Mouse (Mus musculus) kidney, postnatal 36 days (tissue): ENCODE measurements around the gene Agbl3.

ENCODE experiments used
- DNase-seq, 2 experiments: peaks; one replicate each; pipeline ENCODE4 v3.0.0; 2021 to 2022; ENCODE audit warnings: mixed read lengths in 2 of 2

Gene Agbl3

DNA sequence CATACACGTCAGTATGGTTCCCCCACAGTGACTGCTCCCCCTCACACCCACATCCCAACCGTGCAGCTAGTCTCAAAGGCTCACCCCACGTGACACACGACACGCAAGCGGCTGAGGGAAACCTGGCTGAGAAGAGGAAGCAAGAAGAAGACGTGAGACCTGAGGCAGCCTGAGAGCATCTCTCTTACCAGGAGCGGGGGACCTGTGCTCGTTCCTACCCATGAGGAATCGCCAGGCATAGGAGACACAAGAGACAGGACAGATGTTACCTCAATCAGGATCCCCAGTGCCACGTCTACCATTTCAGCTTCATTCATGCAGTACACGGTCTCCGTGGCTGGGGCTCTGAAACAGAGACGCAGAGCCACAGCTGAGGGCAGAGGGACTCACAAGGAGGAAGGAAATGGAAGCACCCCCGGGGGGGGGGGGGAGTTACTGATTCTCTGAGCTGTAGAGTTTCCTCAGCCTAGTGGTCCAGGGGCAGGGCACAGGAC, 95.1 kb downstream of the Agbl3 start:
- DNase-seq = peak in 1 of 2 experiments; percentile 56

- DNase-seq = peak in 1 of 2 experiments; percentile 39
Measured at GRCm38 (mm10) chr6:34875966-34876834, 96.0 kb downstream of the Agbl3 start.

- peak in 1 of 2 experiments; percentile 7 for DNase-seq
Measured at GRCm38 (mm10) chr6:34876835-34877156, 96.6 kb downstream of the Agbl3 start.

- peak; percentile 94 to 97 for DNase-seq
Measured at GRCm38 (mm10) chr6:34877509-34878321, 97.5 kb downstream of the Agbl3 start, which contains the start of gene Cyren. TSS of gene Cyren (minus strand) at chr6:34878060.

DNA sequence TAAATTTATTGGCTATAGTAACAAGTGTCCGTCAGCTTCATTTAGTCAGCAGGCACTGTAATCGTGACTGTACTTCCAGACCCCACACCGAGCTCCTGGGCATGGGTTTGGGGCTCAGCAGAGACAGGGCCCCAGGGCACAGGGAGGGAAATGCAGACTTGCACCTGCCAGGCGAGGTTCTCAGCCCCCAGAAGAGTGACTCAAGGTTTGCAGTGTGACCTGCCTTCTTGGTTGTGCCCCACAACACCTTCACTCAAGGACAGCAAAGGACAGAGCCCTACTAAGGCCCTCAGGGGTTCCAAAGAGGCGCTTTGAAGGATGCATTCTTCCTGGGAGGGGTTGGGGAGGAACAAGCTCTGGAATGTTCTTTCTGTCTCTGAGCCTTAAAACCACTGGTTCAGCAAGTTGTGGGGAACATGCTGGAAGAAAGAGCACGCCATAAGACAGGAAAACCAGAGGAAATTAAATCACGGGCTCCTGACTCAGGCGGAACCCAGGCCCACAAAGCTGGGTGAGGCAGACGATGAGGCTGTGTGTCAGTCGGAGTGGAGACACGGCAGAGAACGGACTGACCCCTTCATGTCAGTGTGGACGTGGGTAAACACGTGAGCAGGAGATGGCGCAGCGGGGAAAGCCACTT, 99.0 kb downstream of the Agbl3 start:
- DNase-seq = no peak

DNA sequence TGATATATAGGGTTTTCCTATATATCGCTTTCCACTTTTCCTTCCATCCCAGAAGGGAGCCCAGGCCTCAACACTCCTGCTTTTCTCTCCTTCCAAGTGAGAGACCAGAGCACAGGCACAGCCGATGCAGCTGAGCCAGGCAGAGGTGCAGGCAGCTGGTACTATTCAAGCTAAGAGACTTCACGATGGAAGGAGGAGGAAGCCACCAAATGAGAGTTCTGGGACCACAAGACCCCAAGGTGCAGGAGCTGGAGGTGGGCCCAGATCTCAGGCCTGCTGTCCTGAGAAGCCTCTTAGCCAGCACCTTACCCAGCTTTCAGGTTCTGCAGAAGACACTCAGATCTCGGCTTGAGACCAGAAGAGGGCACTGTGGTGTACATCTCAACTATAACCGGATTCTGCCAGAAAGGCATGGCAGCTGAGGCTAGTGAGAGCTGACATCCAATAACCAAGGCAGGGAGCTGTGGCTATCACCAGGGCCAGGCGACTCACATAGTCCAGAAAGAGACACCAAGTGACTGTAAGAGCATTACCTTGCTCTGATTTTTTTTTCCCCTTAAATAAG, 99.8 kb downstream of the Agbl3 start:
- DNase-seq = peak; percentile 69 to 80

DNA sequence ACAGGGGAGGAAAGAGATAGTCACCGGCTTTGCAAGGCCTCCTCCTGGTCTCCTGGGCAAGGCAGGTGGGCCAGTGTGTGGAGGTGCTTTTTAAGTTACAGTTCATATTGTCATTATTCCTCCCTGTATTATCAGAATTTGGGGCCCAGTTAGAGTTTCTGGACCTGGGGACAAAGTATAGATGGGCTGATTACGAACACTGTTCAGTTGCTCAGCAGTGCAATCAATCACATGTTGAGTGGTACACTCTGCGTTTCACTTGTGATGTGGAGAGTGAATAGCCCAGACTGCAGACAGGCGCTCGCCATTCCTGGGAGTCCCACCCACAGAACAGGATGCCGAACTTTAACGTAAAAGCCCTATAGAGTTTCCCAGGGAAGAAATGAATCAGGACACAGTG, 104.5 kb downstream of the Agbl3 start:
- no peak for DNase-seq

- DNase-seq = no peak
Measured at GRCm38 (mm10) chr6:34887131-34887850, 107.1 kb downstream of the Agbl3 start.

DNA sequence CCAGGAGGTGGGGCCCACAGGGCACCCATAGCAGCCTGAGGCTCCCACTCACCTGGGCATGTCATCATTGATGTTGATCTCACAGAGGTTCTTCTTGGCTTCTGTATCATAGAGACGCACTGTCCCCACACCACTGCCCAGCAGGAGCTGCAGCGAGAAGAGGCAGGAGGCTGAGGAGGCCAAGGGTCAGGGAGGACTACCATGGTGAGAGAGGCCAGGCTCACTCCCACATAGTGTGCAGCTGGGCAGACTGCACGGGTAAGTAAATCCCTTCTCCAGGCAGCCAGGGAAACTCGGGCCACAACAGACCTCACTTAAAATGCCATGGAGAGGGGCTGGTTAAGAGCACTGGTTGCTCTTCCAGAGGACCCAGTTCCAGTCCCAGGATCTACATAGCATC, 109.0 kb downstream of the Agbl3 start:
- no peak for DNase-seq

GRCm38 (mm10) chr6:34895569-34895968, 115.3 kb downstream of the Agbl3 start:
- no peak for DNase-seq

DNA sequence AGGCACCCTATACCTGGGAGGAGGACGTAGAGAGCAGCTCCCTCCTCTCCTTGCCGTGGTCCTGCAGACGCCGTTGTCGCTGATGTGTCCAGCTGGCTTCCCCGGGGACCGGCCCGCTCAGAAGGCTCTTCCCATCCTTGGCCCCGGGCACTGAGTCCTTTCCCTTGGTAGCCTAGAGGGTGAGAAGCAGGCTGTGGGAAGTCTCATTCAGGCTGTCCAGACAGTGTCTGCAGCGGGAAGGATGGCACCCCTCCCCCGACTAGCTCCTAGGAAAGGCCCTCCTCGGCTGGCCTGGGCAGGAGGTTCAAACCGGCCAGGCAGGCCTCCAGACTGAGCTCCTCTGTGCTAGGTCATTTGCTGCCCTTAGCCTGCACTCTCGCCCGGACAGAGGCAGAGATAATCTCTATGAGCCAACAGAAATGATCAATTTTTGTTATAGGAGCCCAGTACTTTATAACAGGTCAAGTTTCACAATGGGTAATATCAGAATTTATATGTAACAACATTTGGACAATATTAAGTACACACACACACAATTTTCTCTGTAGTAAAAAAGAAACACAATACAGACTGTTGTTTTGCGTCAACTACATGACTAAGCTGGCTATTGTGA, 116.0 kb downstream of the Agbl3 start:
- no peak for DNase-seq

- peak; percentile 80 to 87 for DNase-seq
Measured at GRCm38 (mm10) chr6:34899127-34899526, 118.9 kb downstream of the Agbl3 start.

DNA sequence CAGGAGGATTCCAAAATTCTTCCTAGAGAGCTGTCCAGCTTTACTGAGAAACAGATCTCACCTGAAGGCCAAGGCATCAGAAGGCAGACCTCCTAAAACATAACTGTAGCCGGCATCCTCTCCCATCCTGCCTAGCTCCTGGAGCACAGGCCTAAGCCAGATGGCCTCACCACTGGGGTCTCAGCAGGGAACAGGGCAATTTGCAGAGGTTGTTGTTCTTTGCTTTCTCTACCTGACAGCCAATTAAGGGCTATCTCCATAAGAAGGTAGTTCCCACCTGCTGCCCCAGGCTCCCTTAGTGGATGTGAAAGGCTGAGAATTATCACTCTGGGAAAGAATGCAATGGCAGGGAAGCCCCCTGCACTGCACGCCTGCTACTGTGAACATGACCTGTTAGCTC, 120.8 kb downstream of the Agbl3 start:
- no peak for DNase-seq

DNA sequence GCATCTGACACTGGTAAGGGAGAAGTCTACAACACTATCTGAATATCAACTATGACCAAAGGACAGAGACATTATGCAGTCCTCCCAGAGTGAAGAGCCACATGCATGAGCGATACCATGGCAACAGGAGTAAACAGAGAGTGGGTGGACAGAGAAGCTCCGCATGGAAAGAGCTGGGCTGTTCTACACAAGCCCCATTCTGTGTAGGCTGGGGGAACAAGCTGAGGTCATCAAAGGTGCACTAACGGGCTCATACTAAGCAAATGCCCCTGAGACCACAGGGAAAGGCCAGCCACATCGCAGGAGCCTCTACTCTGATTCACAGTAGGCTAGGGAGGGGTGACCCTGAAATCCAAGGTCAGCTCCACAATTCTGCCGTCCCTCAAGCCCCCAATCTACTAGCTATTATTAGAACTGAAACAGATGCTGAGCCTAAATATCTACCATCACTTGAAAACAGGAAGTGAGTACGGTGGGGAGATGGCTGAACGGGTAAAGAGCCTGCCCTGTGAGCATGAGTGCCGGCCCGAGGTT, 121.7 kb downstream of the Agbl3 start:
- no peak for DNase-seq

DNA sequence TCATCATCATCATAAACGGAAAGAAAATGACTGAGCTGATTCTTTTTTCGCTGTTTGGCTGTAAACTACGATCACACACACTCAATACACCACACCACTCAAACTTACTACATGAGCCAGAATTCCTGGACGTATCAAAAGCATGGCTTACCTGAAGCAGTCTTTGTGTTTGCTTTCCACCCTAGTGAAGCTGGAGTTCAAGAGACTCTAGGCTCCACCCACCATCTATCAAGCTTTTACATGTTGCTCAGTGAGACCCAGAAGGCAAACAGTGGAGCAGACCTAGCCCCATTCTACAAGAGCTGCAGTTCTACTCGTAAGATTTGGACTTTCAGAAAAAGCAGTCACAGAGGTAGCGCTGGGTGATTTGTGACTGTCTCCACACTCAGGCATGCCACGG, 122.3 kb downstream of the Agbl3 start:
- DNase-seq = peak in 1 of 2 experiments; percentile 57

- DNase-seq = no peak
Measured at GRCm38 (mm10) chr6:34903441-34903840, 123.2 kb downstream of the Agbl3 start.

- DNase-seq = no peak
Measured at GRCm38 (mm10) chr6:34903851-34904250, 123.6 kb downstream of the Agbl3 start.

- DNase-seq = no peak
Measured at GRCm38 (mm10) chr6:34904361-34904760, 124.1 kb downstream of the Agbl3 start.

- DNase-seq = no peak
Measured at GRCm38 (mm10) chr6:34906125-34906524, 125.9 kb downstream of the Agbl3 start.

- DNase-seq = peak; percentile 71 to 92
Measured at GRCm38 (mm10) chr6:34906661-34907060, 126.4 kb downstream of the Agbl3 start.

GRCm38 (mm10) chr6:34907121-34907614, 126.9 kb downstream of the Agbl3 start:
- DNase-seq = peak; percentile 61 to 66
